Mouse (Mus musculus): Measurements from ENCODE around the gene Arhgef25.

DNA sequence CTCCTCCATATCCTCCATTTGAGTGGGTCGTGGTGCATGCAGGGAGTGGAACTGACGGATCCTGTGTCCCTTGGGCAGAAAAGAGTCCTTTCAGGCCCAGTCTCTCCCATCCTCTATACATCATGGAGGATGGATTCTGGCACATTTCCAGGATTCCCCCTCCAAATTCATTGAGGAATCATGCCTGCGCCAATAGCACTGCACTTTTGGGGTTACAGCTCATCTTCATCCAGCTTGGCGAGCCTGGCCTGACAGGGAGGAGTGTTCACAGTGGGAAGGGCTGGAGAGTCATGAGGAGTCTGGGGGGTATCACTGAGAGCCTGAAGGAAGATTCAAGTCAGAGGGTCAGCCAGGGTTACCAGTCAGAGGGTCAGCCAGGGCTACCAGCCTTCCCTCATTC is 7.3 kb downstream of the Arhgef25 start:
- TF ChIP-seq CTCF (IDR thresholded peaks at IDR 0.05; ENCODE audit: control insufficient read depth, insufficient read depth, low read length) = no peak
- TF ChIP-seq POLR2A (IDR thresholded peaks at IDR 0.05; ENCODE audit: borderline replicate concordance, control insufficient read depth, low read depth, low read length) = no peak

Data from bone marrow, adult 2 months (tissue).